12 mouse cellular contexts compared by ENCODE assay signal in genomic region chr9:60166990-60167389, GRCm38 (mm10).
DNase-seq lines count a peak whose midpoint lies in the region; ATAC-seq and TF ChIP-seq lines count a peak whose summit lies in the region.
"Had no signal": no experiment of that assay in that cellular context is flagged by ENCODE, and none has a peak within 500 bp of the region (broad histone marks: within the 10 kb centered on the region; RNA-seq: fewer than 3 reads in every experiment).

No protein-coding gene starts in this region.

- 77% methylated on average over 4 of the region's 4 CpGs for WGBS in kidney, embryonic 15.5 days

- no peak overlapping the region for H3K4me2 ChIP-seq in kidney, embryonic 15.5 days
- H3K4me2 ChIP-seq: midbrain, embryonic 12.5 days; stomach, embryonic 15.5 days had no signal

- no peak for TF ChIP-seq POLR2A in ES-Bruce4 (IDR thresholded peaks at IDR 0.05; ENCODE audit: insufficient read depth, low read length)
- no peak for TF ChIP-seq POLR2A in brain, embryonic 14.5 days (IDR thresholded peaks at IDR 0.05; ENCODE audit: borderline replicate concordance, extremely low read depth, insufficient read depth, insufficient read length, poor library complexity, severe bottlenecking)

- no peak overlapping the region for H3K9ac ChIP-seq in kidney, embryonic 15.5 days
- no peak overlapping the region for H3K9ac ChIP-seq in ES-Bruce4 (ENCODE audit: low read depth, poor library complexity, severe bottlenecking)
- H3K9ac ChIP-seq: midbrain, embryonic 12.5 days; stomach, embryonic 15.5 days had no signal

- intact Hi-C loops in left cerebral cortex, postnatal 4 days (cut with DNase I), result loop anchor here (10.0 kb wide), 2 partner anchors 172 to 202 kb away; partner anchors contain the start of gene Nr2e3

- H3K36me3 ChIP-seq in kidney, embryonic 15.5 days, result no peaks in the 10 kb centered on the region
- no peaks in the 10 kb centered on the region for H3K36me3 ChIP-seq in ES-Bruce4 (ENCODE audit: control insufficient read depth, insufficient read depth, low read length, poor library complexity, severe bottlenecking)
- H3K36me3 ChIP-seq: forebrain, embryonic 10.5 days; midbrain, embryonic 12.5 days; stomach, embryonic 15.5 days had no signal

- ATAC-seq in kidney, embryonic 15.5 days (replicated peaks; ENCODE audit: low FRiP score), result no peak
- no peak for ATAC-seq in megakaryocyte, adult 5-6 weeks (ENCODE audit: poor library complexity, severe bottlenecking)
- ATAC-seq: inflammation-experienced regulatory T-cells, adult 6 months had no signal

- H3K4me1 ChIP-seq in kidney, embryonic 15.5 days, result no peaks in the 10 kb centered on the region
- no peaks in the 10 kb centered on the region for H3K4me1 ChIP-seq in ES-Bruce4 (ENCODE audit: control insufficient read depth, insufficient read depth, low read length)
- H3K4me1 ChIP-seq: midbrain, embryonic 12.5 days; stomach, embryonic 15.5 days had no signal

- H3K27me3 ChIP-seq in kidney, embryonic 15.5 days, result no peaks in the 10 kb centered on the region
- H3K27me3 ChIP-seq in ES-Bruce4 (ENCODE audit: control insufficient read depth, insufficient read depth, low read length, poor library complexity, severe bottlenecking), result no peaks in the 10 kb centered on the region
- H3K27me3 ChIP-seq: midbrain, embryonic 12.5 days; stomach, embryonic 15.5 days had no signal

- peak; percentile 51 to 62 for DNase-seq in kidney, postnatal 4 days
- peak; percentile 22 for DNase-seq in brain, embryonic 14.5 days (ENCODE audit: low read depth)
- peak; percentile 24 for DNase-seq in left cerebral cortex, postnatal 4 days
- no peak for DNase-seq in urinary bladder, postnatal 36 days (ENCODE audit: low spot score in 2 of 2)
- DNase-seq in kidney, postnatal 25 days, result no peak

- no peak overlapping the region for H3K27ac ChIP-seq in kidney, embryonic 15.5 days
- no peak overlapping the region for H3K27ac ChIP-seq in ES-Bruce4 (ENCODE audit: insufficient read depth, low read length)
- H3K27ac ChIP-seq: midbrain, embryonic 12.5 days; stomach, embryonic 15.5 days had no signal

- no peaks in the 10 kb centered on the region for H3K9me3 ChIP-seq in kidney, embryonic 15.5 days (replicated peaks)
- no peaks in the 10 kb centered on the region for H3K9me3 ChIP-seq in ES-Bruce4 (replicated peaks; ENCODE audit: control insufficient read depth, insufficient read depth, low read length, poor library complexity, severe bottlenecking)
- H3K9me3 ChIP-seq: forebrain, embryonic 10.5 days; midbrain, embryonic 12.5 days; stomach, embryonic 15.5 days had no signal

- no peak overlapping the region for H3K4me3 ChIP-seq in kidney, embryonic 15.5 days (replicated peaks)
- H3K4me3 ChIP-seq in ES-Bruce4 (ENCODE audit: low read depth, low read length), result no peak overlapping the region
- H3K4me3 ChIP-seq: forebrain, embryonic 10.5 days; midbrain, embryonic 12.5 days; stomach, embryonic 15.5 days had no signal

- peak; percentile 54 for TF ChIP-seq CTCF in ES-Bruce4 (IDR thresholded peaks at IDR 0.05; ENCODE audit: low read depth, low read length)
- peak; percentile 41; the same call in 1 of the 2 replicates for TF ChIP-seq CTCF in brain, embryonic 14.5 days (IDR thresholded peaks at IDR 0.05; ENCODE audit: borderline replicate concordance, extremely low read depth, insufficient read depth, insufficient read length)

- no peak for TF ChIP-seq EP300 in ES-Bruce4 (IDR thresholded peaks at IDR 0.05; ENCODE audit: insufficient read depth, low read depth, low read length)

Comparison
In these comparisons a context has a peak if more than half of its experiments do, and no peak if none do; other contexts are left out.
1. DNase-seq: peak in kidney, postnatal 4 days (2 of 2), brain, embryonic 14.5 days (single experiment) and left cerebral cortex, postnatal 4 days (single experiment); none in urinary bladder, postnatal 36 days (0 of 2) and kidney, postnatal 25 days (0 of 2).